Mouse (Mus musculus) liver, adult 2 months (tissue): ENCODE results near the gene Man1c1. TPM values are rescaled to one million over a fixed set of nuclear protein-coding genes. Genes with fewer than 3 reads are reported as not detected.

Experiments used
- DNase-seq: peaks from one replicate; pipeline ENCODE4 v3.0.0-alpha.2; 2011; ENCODE audit warnings: low read depth, low spot score; ENCODE audit errors: extremely low read depth
- H3K27ac ChIP-seq: fragments of 200-500 bp; replicated peaks from 2 replicates; pipeline ENCODE4 v1.5.1; 2012; ENCODE audit warnings: low read depth, mild to moderate bottlenecking, control low read depth, inconsistent platforms, low read length; ENCODE audit not compliant: insufficient read depth
- H3K27me3 ChIP-seq: fragments of 200-500 bp; 2 replicates; pipeline ENCODE4 v1.6.1; 2012; ENCODE audit warnings: mild to moderate bottlenecking, moderate library complexity, low read length, inconsistent platforms; ENCODE audit not compliant: control insufficient read depth, insufficient read depth
- H3K36me3 ChIP-seq: fragments of 200-500 bp; 2 replicates; pipeline ENCODE4 v1.6.1; 2012; ENCODE audit warnings: low read length, inconsistent platforms; ENCODE audit not compliant: control insufficient read depth, insufficient read depth
- H3K4me1 ChIP-seq: fragments of 200-500 bp; 2 replicates; pipeline ENCODE4 v1.6.1; 2011; ENCODE audit warnings: low read length; ENCODE audit not compliant: control insufficient read depth, insufficient read depth
- H3K4me3 ChIP-seq: fragments of 200-500 bp; 2 replicates; pipeline ENCODE4 v1.5.1; 2011; ENCODE audit warnings: low read depth, mild to moderate bottlenecking, control low read depth, low read length, moderate library complexity; ENCODE audit not compliant: insufficient read depth
- H3K79me2 ChIP-seq: fragments of 200-500 bp; 2 replicates; pipeline ENCODE4 v1.6.1; 2012; ENCODE audit warnings: inconsistent platforms, mild to moderate bottlenecking, low read length, moderate library complexity; ENCODE audit not compliant: control insufficient read depth, insufficient read depth
- H3K9ac ChIP-seq: fragments of 200-500 bp; 2 replicates; pipeline ENCODE4 v1.6.1; 2012; ENCODE audit warnings: low read depth, mild to moderate bottlenecking, control low read depth, inconsistent platforms, low read length
- CTCF ChIP-seq: fragments of 200-500 bp; IDR thresholded peaks from 2 replicates; pipeline ENCODE4 v1.5.1; 2011; ENCODE audit warnings: low read depth, low read length, control low read depth
- POLR2A ChIP-seq: fragments of 200-500 bp; IDR thresholded peaks from 2 replicates; pipeline ENCODE4 v1.6.1; 2011; ENCODE audit warnings: low read length, control low read depth; ENCODE audit not compliant: insufficient read depth; ENCODE audit errors: extremely low read depth
- WGBS: fragments of 180-500 bp; shearing (Covaris S2); methylation state at CpG from one replicate; pipeline ENCODE4 v1.1.7; 2018; 5-methylcytosine and 5-hydroxymethylcytosine counted together
- polyA plus RNA-seq: library from polyadenylated mRNA; depleted of rRNA; stranded (reverse); fragments of >200 nt; gene quantifications from 2 replicates; pipeline ENCODE4 v1.2.3, GENCODE M21; 2012; rRNA removed
- total RNA-seq: library from RNA; depleted of rRNA; stranded (reverse); fragments of >200 nt; gene quantifications from 2 replicates; pipeline ENCODE4 v1.2.3, GENCODE M21; 2014; rRNA removed

Gene Man1c1
- total RNA-seq (1.1 and 1.3 TPM in 2 replicates), polyA plus RNA-seq (0.86 and 1.1 TPM in 2 replicates)

DNA sequence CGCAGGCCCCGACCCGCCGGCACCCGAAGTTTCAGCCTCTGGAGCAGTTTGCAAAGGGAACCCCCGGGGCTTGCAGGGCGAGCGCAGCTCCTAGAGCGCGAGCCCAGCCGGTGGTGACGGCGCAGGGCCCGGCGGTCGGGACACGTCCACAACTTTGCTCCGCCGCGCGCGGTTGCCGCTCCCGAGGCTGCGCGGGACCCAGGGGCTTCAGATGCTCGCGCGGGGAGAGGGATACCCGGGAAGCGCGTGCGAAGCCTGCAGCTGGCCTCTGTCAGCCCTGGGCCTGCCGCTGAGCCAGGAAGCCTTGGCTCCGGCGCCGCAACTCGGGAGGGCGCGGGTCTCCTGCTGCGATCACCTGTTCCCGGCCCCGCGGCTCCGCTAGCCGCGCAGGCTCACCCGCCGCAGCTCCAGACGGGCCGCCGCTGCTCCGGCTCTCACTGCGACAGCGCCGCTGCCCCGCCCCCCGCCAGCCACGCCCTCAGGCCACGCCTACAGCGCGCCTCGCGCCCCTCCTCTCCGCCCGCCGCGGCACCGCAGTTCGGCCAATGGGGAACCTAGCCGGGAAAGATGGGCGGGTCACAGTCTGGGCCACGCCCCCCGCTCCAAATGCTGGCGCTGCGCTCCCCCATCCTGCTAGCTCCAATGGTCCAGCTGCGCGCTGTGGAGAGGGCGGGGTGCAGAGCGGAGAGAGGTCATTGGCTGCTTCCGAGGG lies at the start of gene Man1c1:
Man1c1 (minus strand) TSS at position 456 of the 712 bp plus-strand sequence.
- 0 out of 2 replicates have a peak, but pooled peaks have one; percentile 36 for TF ChIP-seq POLR2A
- TF ChIP-seq CTCF, result no peak
- peak within 1 kb of the TSS; percentile 78 for H3K4me3 ChIP-seq
- H3K79me2 ChIP-seq, result no peaks in the 10 kb centered on the region
- peak; percentile 65 for DNase-seq
- no peak within 1 kb of the TSS for H3K27ac ChIP-seq
- peaks cover 12% of the 10 kb centered on the region for H3K27me3 ChIP-seq
- no peaks in the 10 kb centered on the region for H3K36me3 ChIP-seq
- 1% methylated on average over 75 of the region's 81 CpGs for WGBS
- H3K4me1 ChIP-seq, result no peaks in the 10 kb centered on the region
- peak within 1 kb of the TSS; percentile 82 for H3K9ac ChIP-seq

DNA sequence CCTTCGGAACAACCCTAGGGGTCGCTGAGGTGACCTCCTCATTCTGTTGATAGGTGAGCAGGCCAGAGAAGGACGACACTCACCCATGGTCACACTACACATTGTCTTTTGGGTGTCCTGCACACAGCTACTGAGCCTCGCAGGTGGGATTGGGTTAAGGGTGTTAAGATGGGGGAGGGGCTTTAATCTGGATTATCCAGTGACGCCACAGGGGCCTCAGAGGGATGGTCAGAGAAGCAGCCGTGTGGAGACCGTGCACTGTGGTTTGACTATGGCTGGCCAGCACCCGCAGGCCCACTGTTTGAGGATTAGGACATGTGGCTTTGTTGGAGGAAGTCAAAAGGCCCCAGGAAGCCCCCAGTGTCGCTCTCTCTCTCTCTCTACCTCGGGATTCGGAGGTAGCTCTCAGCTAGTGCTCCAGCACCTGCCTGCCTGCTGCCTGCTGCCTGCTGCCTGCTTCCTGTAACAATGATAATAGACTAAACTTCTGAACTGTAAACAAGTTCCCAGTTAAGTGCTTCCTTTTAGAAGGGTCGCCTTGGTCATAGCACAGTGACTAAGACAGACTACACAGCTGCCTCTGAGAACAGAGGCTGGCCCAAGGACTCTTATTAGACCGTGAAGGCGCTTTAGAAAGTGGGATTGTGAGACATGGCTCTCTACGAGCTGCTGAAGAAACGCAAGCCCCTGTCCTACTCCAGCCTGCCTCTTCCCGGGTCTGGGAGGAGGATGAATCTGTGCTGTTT lies 49.6 kb upstream of the Man1c1 start:
- H3K4me3 ChIP-seq, result no peak overlapping the region
- H3K9ac ChIP-seq, result no peak overlapping the region
- H3K79me2 ChIP-seq, result peaks cover 2% of the 10 kb centered on the region
- peaks cover 6% of the 10 kb centered on the region for H3K4me1 ChIP-seq
- WGBS, result 78% methylated on average over 17 of the region's 17 CpGs
- peaks cover under 1% of the 10 kb centered on the region; the same call in 1 of the 2 replicates for H3K36me3 ChIP-seq
- no peak for TF ChIP-seq CTCF
- no peak for TF ChIP-seq POLR2A
- no peak overlapping the region for H3K27ac ChIP-seq
- DNase-seq, result no peak
- no peaks in the 10 kb centered on the region for H3K27me3 ChIP-seq

DNA sequence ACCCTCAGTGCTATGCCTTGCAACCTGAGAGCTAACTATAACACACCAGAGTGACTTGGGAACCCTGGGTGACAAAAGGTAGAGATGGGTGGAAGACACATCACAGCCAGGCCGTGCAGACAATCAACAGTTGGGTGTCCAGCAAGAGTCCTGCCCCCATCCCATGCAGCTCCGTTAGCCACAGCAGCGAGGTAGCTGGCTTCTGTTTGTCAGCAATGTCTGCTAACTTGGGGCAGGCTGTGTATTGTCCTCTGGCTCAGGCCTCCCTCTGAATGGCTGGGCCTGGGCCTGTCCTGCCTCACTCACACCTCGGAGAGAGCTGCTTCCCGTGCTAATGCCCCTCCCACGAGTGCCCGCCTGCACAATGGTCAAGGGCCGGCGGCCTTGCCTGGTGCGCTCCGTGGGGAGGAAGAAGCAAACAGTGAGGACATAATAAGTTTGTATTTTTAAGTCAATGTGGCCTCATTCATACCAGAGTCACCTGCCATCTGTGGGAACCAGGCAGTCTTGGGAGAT lies 48.9 kb upstream of the Man1c1 start:
- 63% methylated on average over 11 of the region's 11 CpGs for WGBS
- TF ChIP-seq POLR2A, result no peak
- no peak for TF ChIP-seq CTCF
- H3K27me3 ChIP-seq, result no peaks in the 10 kb centered on the region
- H3K4me3 ChIP-seq, result no peak overlapping the region
- H3K4me1 ChIP-seq, result peaks cover under 1% of the 10 kb centered on the region; the same call in 1 of the 2 replicates
- no peak overlapping the region for H3K27ac ChIP-seq
- no peaks in the 10 kb centered on the region; the same call in 1 of the 2 replicates for H3K79me2 ChIP-seq
- H3K9ac ChIP-seq, result no peak overlapping the region
- H3K36me3 ChIP-seq, result peaks cover 4% of the 10 kb centered on the region; the same call in 1 of the 2 replicates
- DNase-seq, result no peak

GRCm38 (mm10) chr4:134751682-134752380 lies 47.7 kb upstream of the Man1c1 start:
- H3K4me1 ChIP-seq, result no peaks in the 10 kb centered on the region
- no peaks in the 10 kb centered on the region for H3K79me2 ChIP-seq
- no peak for TF ChIP-seq POLR2A
- no peak for TF ChIP-seq CTCF
- no peak overlapping the region for H3K9ac ChIP-seq
- DNase-seq, result no peak
- no peak overlapping the region for H3K4me3 ChIP-seq
- WGBS, result 54% methylated on average over 18 of the region's 18 CpGs
- H3K36me3 ChIP-seq, result peaks cover 7% of the 10 kb centered on the region; the same call in 1 of the 2 replicates
- no peaks in the 10 kb centered on the region for H3K27me3 ChIP-seq
- no peak overlapping the region for H3K27ac ChIP-seq

- Histone ChIP-seq H3K9ac (no peak overlapping the region), H3K27me3 (no peaks in the 10 kb centered on the region), H3K36me3 (peaks cover 7% of the 10 kb centered on the region; the same call in 1 of the 2 replicates), H3K27ac (no peak overlapping the region), H3K4me3 (no peak overlapping the region), H3K4me1 (no peaks in the 10 kb centered on the region), H3K79me2 (no peaks in the 10 kb centered on the region)
- TF ChIP-seq CTCF (no peak), POLR2A (no peak)
- DNase-seq, result no peak
- WGBS, result 82% methylated on average over 6 of the region's 6 CpGs
Observed at GRCm38 (mm10) chr4:134750825-134751224, 46.7 kb upstream of the Man1c1 start.
